Mouse (Mus musculus): ENCODE results near the gene Cbs. TPM values are rescaled to one million over a fixed set of nuclear protein-coding genes. Genes with fewer than 3 reads are reported as not detected.

The Cbs gene
- polyA plus RNA-seq, 1 experiment: 1.2 TPM

GRCm38 (mm10) chr17:31607256-31607951, 29.6 kb downstream of the Cbs start:
- no peak overlapping the region for H3K27ac ChIP-seq (ENCODE audit: insufficient read depth, low read depth, low read length)
- WGBS: 57% methylated on average over 8 of the region's 8 CpGs
- TF ChIP-seq POLR2A (IDR thresholded peaks at IDR 0.05; ENCODE audit: low read depth, low read length) (no peak), CTCF (IDR thresholded peaks at IDR 0.05; ENCODE audit: extremely low read depth, insufficient read length, insufficient replicate concordance, low read depth, low read length) (no peak)

GRCm38 (mm10) chr17:31606424-31606823, 30.6 kb downstream of the Cbs start:
- WGBS: 85% methylated on average over 7 of the region's 7 CpGs
- peaks cover 35% of the 10 kb centered on the region for H3K36me3 ChIP-seq (ENCODE audit: control insufficient read depth, insufficient read depth, low read length)

More at GRCm38 (mm10) chr17:31607256-31607951, 29.6 kb downstream of the Cbs start:
- Histone ChIP-seq H3K27me3 (ENCODE audit: control insufficient read depth, insufficient read depth, low read length) (no peaks in the 10 kb centered on the region), H3K4me3 (ENCODE audit: low read depth, low read length) (no peak overlapping the region), H3K36me3 (ENCODE audit: control insufficient read depth, insufficient read depth, low read length) (peaks cover 30% of the 10 kb centered on the region), H3K4me1 (ENCODE audit: control insufficient read depth, insufficient read depth, insufficient read length, low read length) (0 out of 2 replicates have a peak, but pooled peaks cover 2% of the 10 kb centered on the region)

GRCm38 (mm10) chr17:31598593-31598992, 38.4 kb downstream of the Cbs start:
- TF ChIP-seq CTCF (IDR thresholded peaks at IDR 0.05; ENCODE audit: extremely low read depth, insufficient read length, insufficient replicate concordance, low read depth, low read length) (no peak), POLR2A (IDR thresholded peaks at IDR 0.05; ENCODE audit: low read depth, low read length) (no peak)
- peaks cover 38% of the 10 kb centered on the region for H3K36me3 ChIP-seq (ENCODE audit: control insufficient read depth, insufficient read depth, low read length)
- H3K4me1 ChIP-seq (ENCODE audit: control insufficient read depth, insufficient read depth, insufficient read length, low read length): no peaks in the 10 kb centered on the region
- H3K27ac ChIP-seq (ENCODE audit: insufficient read depth, low read depth, low read length): no peak overlapping the region
- no peaks in the 10 kb centered on the region for H3K27me3 ChIP-seq (ENCODE audit: control insufficient read depth, insufficient read depth, low read length)
- 93% methylated on average over 8 of the region's 8 CpGs for WGBS
- no peak overlapping the region for H3K4me3 ChIP-seq (ENCODE audit: low read depth, low read length)

More at GRCm38 (mm10) chr17:31606424-31606823, 30.6 kb downstream of the Cbs start:
- Histone ChIP-seq H3K4me1 (ENCODE audit: control insufficient read depth, insufficient read depth, insufficient read length, low read length) (0 out of 2 replicates have a peak, but pooled peaks cover 2% of the 10 kb centered on the region), H3K27ac (ENCODE audit: insufficient read depth, low read depth, low read length) (no peak overlapping the region), H3K4me3 (ENCODE audit: low read depth, low read length) (no peak overlapping the region), H3K27me3 (ENCODE audit: control insufficient read depth, insufficient read depth, low read length) (no peaks in the 10 kb centered on the region)
- TF ChIP-seq CTCF (IDR thresholded peaks at IDR 0.05; ENCODE audit: extremely low read depth, insufficient read length, insufficient replicate concordance, low read depth, low read length) (no peak), POLR2A (IDR thresholded peaks at IDR 0.05; ENCODE audit: low read depth, low read length) (no peak)

GRCm38 (mm10) chr17:31597957-31598356, 39.1 kb downstream of the Cbs start:
- H3K4me3 ChIP-seq (ENCODE audit: low read depth, low read length): no peak overlapping the region
- H3K4me1 ChIP-seq (ENCODE audit: control insufficient read depth, insufficient read depth, insufficient read length, low read length): no peaks in the 10 kb centered on the region
- peaks cover 33% of the 10 kb centered on the region for H3K36me3 ChIP-seq (ENCODE audit: control insufficient read depth, insufficient read depth, low read length)
- no peak for TF ChIP-seq POLR2A (IDR thresholded peaks at IDR 0.05; ENCODE audit: low read depth, low read length)
- no peak for TF ChIP-seq CTCF (IDR thresholded peaks at IDR 0.05; ENCODE audit: extremely low read depth, insufficient read length, insufficient replicate concordance, low read depth, low read length)
- H3K27ac ChIP-seq (ENCODE audit: insufficient read depth, low read depth, low read length): no peak overlapping the region
- 86% methylated on average over 9 of the region's 9 CpGs for WGBS
- no peaks in the 10 kb centered on the region for H3K27me3 ChIP-seq (ENCODE audit: control insufficient read depth, insufficient read depth, low read length)

GRCm38 (mm10) chr17:31595077-31595476, 42.0 kb downstream of the Cbs start:
- WGBS: 91% methylated on average over 5 of the region's 5 CpGs
- Histone ChIP-seq H3K4me1 (ENCODE audit: control insufficient read depth, insufficient read depth, insufficient read length, low read length) (no peaks in the 10 kb centered on the region), H3K36me3 (ENCODE audit: control insufficient read depth, insufficient read depth, low read length) (peaks cover 33% of the 10 kb centered on the region), H3K27me3 (ENCODE audit: control insufficient read depth, insufficient read depth, low read length) (no peaks in the 10 kb centered on the region), H3K4me3 (ENCODE audit: low read depth, low read length) (no peak overlapping the region), H3K27ac (ENCODE audit: insufficient read depth, low read depth, low read length) (no peak overlapping the region)
- TF ChIP-seq CTCF (IDR thresholded peaks at IDR 0.05; ENCODE audit: extremely low read depth, insufficient read length, insufficient replicate concordance, low read depth, low read length) (no peak), POLR2A (IDR thresholded peaks at IDR 0.05; ENCODE audit: low read depth, low read length) (no peak)

GRCm38 (mm10) chr17:31594590-31594989, 42.4 kb downstream of the Cbs start:
- 76% methylated on average over 7 of the region's 7 CpGs for WGBS
- TF ChIP-seq POLR2A (IDR thresholded peaks at IDR 0.05; ENCODE audit: low read depth, low read length): no peak
- TF ChIP-seq CTCF (IDR thresholded peaks at IDR 0.05; ENCODE audit: extremely low read depth, insufficient read length, insufficient replicate concordance, low read depth, low read length): no peak
- Histone ChIP-seq H3K27me3 (ENCODE audit: control insufficient read depth, insufficient read depth, low read length) (no peaks in the 10 kb centered on the region), H3K27ac (ENCODE audit: insufficient read depth, low read depth, low read length) (no peak overlapping the region), H3K36me3 (ENCODE audit: control insufficient read depth, insufficient read depth, low read length) (peaks cover 30% of the 10 kb centered on the region), H3K4me1 (ENCODE audit: control insufficient read depth, insufficient read depth, insufficient read length, low read length) (no peaks in the 10 kb centered on the region), H3K4me3 (ENCODE audit: low read depth, low read length) (no peak overlapping the region)

GRCm38 (mm10) chr17:31590846-31591245, 46.2 kb downstream of the Cbs start:
- Histone ChIP-seq H3K27ac (ENCODE audit: insufficient read depth, low read depth, low read length) (no peak overlapping the region), H3K27me3 (ENCODE audit: control insufficient read depth, insufficient read depth, low read length) (no peaks in the 10 kb centered on the region), H3K36me3 (ENCODE audit: control insufficient read depth, insufficient read depth, low read length) (peaks cover 27% of the 10 kb centered on the region), H3K4me3 (ENCODE audit: low read depth, low read length) (no peak overlapping the region), H3K4me1 (ENCODE audit: control insufficient read depth, insufficient read depth, insufficient read length, low read length) (peaks cover 4% of the 10 kb centered on the region; the same call in 1 of the 2 replicates)
- WGBS: 91% methylated on average over 11 of the region's 11 CpGs
- TF ChIP-seq POLR2A (IDR thresholded peaks at IDR 0.05; ENCODE audit: low read depth, low read length) (no peak), CTCF (IDR thresholded peaks at IDR 0.05; ENCODE audit: extremely low read depth, insufficient read length, insufficient replicate concordance, low read depth, low read length) (no peak)

Measured in small intestine, adult 2 months (tissue).